Mouse (Mus musculus) right cerebral cortex, postnatal 10 days (tissue): Measurements from ENCODE around the gene Thsd4.
"Not testable (repeated sequence)": the region's sequence is repeated elsewhere in the genome, so short reads cannot be mapped to it uniquely, and the experiment has no call there.

ENCODE experiments used
- DNase-seq, 2 experiments: peaks; one replicate each; pipeline ENCODE4 v3.0.0; 2021; ENCODE audit warnings: low spot score in 2 of 2

Gene Thsd4

GRCm38 (mm10) chr9:60309786-60310711 lies 211.8 kb downstream of the Thsd4 start:
- peak; percentile 46 to 68 for DNase-seq

GRCm38 (mm10) chr9:60308182-60308581 lies 213.7 kb downstream of the Thsd4 start:
- no peak for DNase-seq

GRCm38 (mm10) chr9:60307469-60307868 lies 214.4 kb downstream of the Thsd4 start:
- no peak for DNase-seq

GRCm38 (mm10) chr9:60306241-60306640 lies 215.6 kb downstream of the Thsd4 start:
- no peak for DNase-seq

- no peak for DNase-seq
Observed at GRCm38 (mm10) chr9:60305204-60305840, 216.5 kb downstream of the Thsd4 start.

- DNase-seq, result peak in 1 of 2 experiments; percentile 54
Observed at GRCm38 (mm10) chr9:60296276-60296675, 225.6 kb downstream of the Thsd4 start.

GRCm38 (mm10) chr9:60295199-60295598 lies 226.6 kb downstream of the Thsd4 start:
- no peak for DNase-seq

GRCm38 (mm10) chr9:60293129-60293528 lies 228.7 kb downstream of the Thsd4 start:
- DNase-seq, result no peak

- DNase-seq, result no peak
Observed at GRCm38 (mm10) chr9:60290780-60291179, 231.1 kb downstream of the Thsd4 start.

GRCm38 (mm10) chr9:60288789-60289188 lies 233.1 kb downstream of the Thsd4 start:
- no peak for DNase-seq

GRCm38 (mm10) chr9:60286390-60286789 lies 235.5 kb downstream of the Thsd4 start:
- no peak for DNase-seq

GRCm38 (mm10) chr9:60285047-60285462 lies 236.8 kb downstream of the Thsd4 start:
- DNase-seq, result no peak

GRCm38 (mm10) chr9:60284318-60284717 lies 237.5 kb downstream of the Thsd4 start:
- DNase-seq, result no peak

- peak in 1 of 2 experiments; percentile 28 for DNase-seq
Observed at GRCm38 (mm10) chr9:60283546-60283945, 238.3 kb downstream of the Thsd4 start.

GRCm38 (mm10) chr9:60281281-60281680 lies 240.6 kb downstream of the Thsd4 start:
- no peak for DNase-seq

- DNase-seq, result no peak
Observed at GRCm38 (mm10) chr9:60280786-60281185, 241.1 kb downstream of the Thsd4 start.

- DNase-seq, result no peak
Observed at GRCm38 (mm10) chr9:60279556-60279955, 242.3 kb downstream of the Thsd4 start.

- DNase-seq, result peak in 1 of 2 experiments; percentile 44
Observed at GRCm38 (mm10) chr9:60276351-60276750, 245.5 kb downstream of the Thsd4 start.

GRCm38 (mm10) chr9:60275410-60276159 lies 246.3 kb downstream of the Thsd4 start:
- peak in 1 of 2 experiments; percentile 51 for DNase-seq

GRCm38 (mm10) chr9:60274503-60274902 lies 247.3 kb downstream of the Thsd4 start:
- no peak for DNase-seq

GRCm38 (mm10) chr9:60272345-60272744 lies 249.5 kb downstream of the Thsd4 start:
- DNase-seq, result not testable (repeated sequence)

- no peak for DNase-seq
Observed at GRCm38 (mm10) chr9:60271940-60272339, 249.9 kb downstream of the Thsd4 start.
